Mouse (Mus musculus) midbrain, embryonic 15.5 days (tissue): ENCODE results near the gene Klf2. TPM values are rescaled to one million over a fixed set of nuclear protein-coding genes. Genes with fewer than 3 reads are reported as not detected.
A peak's percentile ranks its signal among the peaks of the same experiment; 100 is the strongest.

Experiments used
- ATAC-seq: fragments of 200-750 bp; cut with Nextera tagmentation; replicated peaks from 2 replicates; pipeline ENCODE4 v1.8.0; 2017; ENCODE audit warnings: moderate TSS enrichment
- H3K27ac ChIP-seq: fragments of 300-500 bp; sonication (generic); 2 replicates; pipeline ENCODE4 v1.5.1; 2015; ENCODE audit warnings: mild to moderate bottlenecking, inconsistent platforms
- H3K27me3 ChIP-seq: fragments of 300-500 bp; sonication (generic); replicated peaks from 2 replicates; pipeline ENCODE4 v1.6.1; 2015; ENCODE audit warnings: inconsistent platforms
- H3K36me3 ChIP-seq: fragments of 300-500 bp; sonication (generic); replicated peaks from 2 replicates; pipeline ENCODE4 v1.6.1; 2015; ENCODE audit warnings: inconsistent platforms
- H3K4me1 ChIP-seq: fragments of 300-500 bp; sonication (generic); 2 replicates; pipeline ENCODE4 v1.6.1; 2015; ENCODE audit warnings: inconsistent platforms
- H3K4me2 ChIP-seq: fragments of 300-500 bp; sonication (generic); 2 replicates; pipeline ENCODE4 v1.6.1; 2015; ENCODE audit warnings: inconsistent platforms, mild to moderate bottlenecking, moderate library complexity
- H3K4me3 ChIP-seq: fragments of 300-500 bp; sonication (generic); 2 replicates; pipeline ENCODE4 v1.5.1; 2015; ENCODE audit warnings: mild to moderate bottlenecking, inconsistent platforms
- H3K9ac ChIP-seq: fragments of 300-500 bp; sonication (generic); 2 replicates; pipeline ENCODE4 v1.6.1; 2015; ENCODE audit warnings: mild to moderate bottlenecking, inconsistent platforms
- H3K9me3 ChIP-seq: fragments of 300-500 bp; sonication (generic); 2 replicates; pipeline ENCODE4 v1.6.1; 2016; ENCODE audit warnings: inconsistent platforms
- WGBS: fragments of 180-500 bp; shearing (Covaris S2); methylation state at CpG from one replicate; pipeline ENCODE4 v1.1.7; 2015; ENCODE audit warnings: mixed read lengths; 5-methylcytosine and 5-hydroxymethylcytosine counted together
- polyA plus RNA-seq: library from polyadenylated mRNA; unstranded; fragments of >200 nt; fragmentation: Nextera tagmentation; extraction: Ambion mirVana; gene quantifications from 2 replicates; pipeline ENCODE4 v1.2.1, GENCODE M21; 2015

The Klf2 gene
- polyA plus RNA-seq, 1 experiment from 2014 or later, result 4.7 TPM

GRCm38 (mm10) chr8:72310849-72311506 is 7.9 kb upstream of the Klf2 start:
- Histone ChIP-seq H3K9me3 (no peaks in the 10 kb centered on the region), H3K4me1 (no peaks in the 10 kb centered on the region), H3K27me3 (no peaks in the 10 kb centered on the region), H3K4me3 (no peak overlapping the region), H3K36me3 (no peaks in the 10 kb centered on the region), H3K4me2 (no peak overlapping the region), H3K27ac (no peak overlapping the region), H3K9ac (no peak overlapping the region)
- 0 out of 2 replicates have a peak, but pooled peaks have one; percentile 24 for ATAC-seq
- 54% methylated on average over 8 of the region's 8 CpGs for WGBS

- 70% methylated on average over 3 of the region's 3 CpGs for WGBS
- Histone ChIP-seq H3K4me3 (no peak overlapping the region), H3K36me3 (no peaks in the 10 kb centered on the region), H3K27ac (no peak overlapping the region), H3K27me3 (no peaks in the 10 kb centered on the region), H3K4me1 (0 out of 2 replicates have a peak, but pooled peaks cover 3% of the 10 kb centered on the region), H3K9ac (no peak overlapping the region), H3K9me3 (no peaks in the 10 kb centered on the region), H3K4me2 (no peak overlapping the region)
- ATAC-seq, result no peak
These were observed 5.8 kb upstream of the Klf2 start for GRCm38 (mm10) chr8:72312926-72313518.

GRCm38 (mm10) chr8:72316053-72316695 is 2.7 kb upstream of the Klf2 start:
- 14% methylated on average over 10 of the region's 10 CpGs for WGBS
- ATAC-seq, result no peak
- no peaks in the 10 kb centered on the region for H3K36me3 ChIP-seq

GRCm38 (mm10) chr8:72317741-72318301 is 1.0 kb upstream of the Klf2 start:
- Histone ChIP-seq H3K36me3 (no peaks in the 10 kb centered on the region), H3K4me3 (no peak overlapping the region), H3K4me2 (no peak overlapping the region), H3K27ac (no peak overlapping the region), H3K9ac (no peak overlapping the region), H3K9me3 (no peaks in the 10 kb centered on the region), H3K27me3 (peaks cover 36% of the 10 kb centered on the region), H3K4me1 (peaks cover 22% of the 10 kb centered on the region)
- no peak for ATAC-seq
- 47% methylated on average over 5 of the region's 5 CpGs for WGBS

More at GRCm38 (mm10) chr8:72316053-72316695, 2.7 kb upstream of the Klf2 start:
- H3K4me3 ChIP-seq, result no peak overlapping the region
- no peak overlapping the region for H3K4me2 ChIP-seq
- H3K9ac ChIP-seq, result no peak overlapping the region
- H3K27ac ChIP-seq, result no peak overlapping the region
- peaks cover 24% of the 10 kb centered on the region for H3K27me3 ChIP-seq
- H3K4me1 ChIP-seq, result peaks cover 22% of the 10 kb centered on the region
- H3K9me3 ChIP-seq, result no peaks in the 10 kb centered on the region

GRCm38 (mm10) chr8:72319397-72319796 is 564 bp downstream of the Klf2 start:
- H3K9ac ChIP-seq, result peak overlapping the region; percentile 41; the same call in 1 of the 2 replicates
- no peaks in the 10 kb centered on the region for H3K9me3 ChIP-seq
- no peaks in the 10 kb centered on the region for H3K36me3 ChIP-seq
- under 1% methylated on average over 31 of the region's 48 CpGs for WGBS
- peaks cover 22% of the 10 kb centered on the region for H3K4me1 ChIP-seq
- H3K4me2 ChIP-seq, result peak overlapping the region; percentile 81
- H3K4me3 ChIP-seq, result peak overlapping the region; percentile 50
- H3K27me3 ChIP-seq, result peaks cover 41% of the 10 kb centered on the region
- peak; percentile 30 for ATAC-seq
- no peak overlapping the region for H3K27ac ChIP-seq

- Histone ChIP-seq H3K27ac (no peak overlapping the region), H3K4me3 (peak overlapping the region; percentile 50), H3K9ac (0 out of 2 replicates have a peak overlapping the region, but pooled peaks have one; percentile 10), H3K27me3 (peaks cover 41% of the 10 kb centered on the region), H3K4me1 (peaks cover 22% of the 10 kb centered on the region), H3K9me3 (no peaks in the 10 kb centered on the region), H3K4me2 (peak overlapping the region; percentile 81), H3K36me3 (no peaks in the 10 kb centered on the region)
- ATAC-seq, result no peak
- 9% methylated on average over 42 of the region's 55 CpGs for WGBS
These were observed 1.3 kb downstream of the Klf2 start for GRCm38 (mm10) chr8:72319921-72320802.

- whole genome bisulfite sequencing, result 63% methylated on average over 25 of the region's 25 CpGs
- Histone ChIP-seq H3K4me1 (peaks cover 22% of the 10 kb centered on the region), H3K36me3 (no peaks in the 10 kb centered on the region), H3K27ac (no peak overlapping the region), H3K27me3 (peaks cover 41% of the 10 kb centered on the region), H3K9ac (no peak overlapping the region), H3K9me3 (no peaks in the 10 kb centered on the region), H3K4me3 (peak overlapping the region; percentile 50; the same call in 1 of the 2 replicates), H3K4me2 (peak overlapping the region; percentile 81; the same call in 1 of the 2 replicates)
- no peak for ATAC-seq
These were observed 2.2 kb downstream of the Klf2 start for GRCm38 (mm10) chr8:72320803-72321583.

- Histone ChIP-seq H3K9ac (no peak overlapping the region), H3K36me3 (no peaks in the 10 kb centered on the region), H3K4me1 (peaks cover 22% of the 10 kb centered on the region), H3K9me3 (no peaks in the 10 kb centered on the region), H3K4me2 (no peak overlapping the region), H3K27me3 (peaks cover 41% of the 10 kb centered on the region), H3K27ac (no peak overlapping the region), H3K4me3 (no peak overlapping the region)
- ATAC-seq, result no peak
- 91% methylated on average over 20 of the region's 20 CpGs for WGBS
These were observed 3.0 kb downstream of the Klf2 start for GRCm38 (mm10) chr8:72321635-72322441.

GRCm38 (mm10) chr8:72322471-72322889 is 3.6 kb downstream of the Klf2 start:
- Histone ChIP-seq H3K9ac (no peak overlapping the region), H3K36me3 (no peaks in the 10 kb centered on the region), H3K4me1 (peaks cover 22% of the 10 kb centered on the region), H3K9me3 (no peaks in the 10 kb centered on the region), H3K27ac (no peak overlapping the region), H3K4me2 (no peak overlapping the region), H3K4me3 (no peak overlapping the region), H3K27me3 (peaks cover 41% of the 10 kb centered on the region)
- ATAC-seq, result no peak
- WGBS, result 77% methylated on average over 7 of the region's 7 CpGs

- 75% methylated on average over 6 of the region's 6 CpGs for WGBS
- Histone ChIP-seq H3K27me3 (peaks cover 41% of the 10 kb centered on the region), H3K4me1 (peaks cover 19% of the 10 kb centered on the region), H3K9ac (no peak overlapping the region), H3K4me2 (no peak overlapping the region), H3K36me3 (no peaks in the 10 kb centered on the region), H3K4me3 (no peak overlapping the region), H3K9me3 (no peaks in the 10 kb centered on the region), H3K27ac (no peak overlapping the region)
- ATAC-seq, result no peak
These were observed 4.4 kb downstream of the Klf2 start for GRCm38 (mm10) chr8:72323131-72323725.
